ENCODE assay signal across 28 mouse cellular contexts in genomic region chr1:159865696-159866095, GRCm38 (mm10).
DNase-seq lines count a peak whose midpoint lies in the region; ATAC-seq lines count a peak whose summit lies in the region.
"Had no signal": no experiment of that assay in that cellular context is flagged by ENCODE, and none has a peak within 500 bp of the region (broad histone marks: within the 10 kb centered on the region; RNA-seq: fewer than 3 reads in every experiment).

No protein-coding gene starts in this region.

- DNase-seq in forebrain, embryonic 14.5 days (ENCODE audit: low spot score), result peak; percentile 50
- DNase-seq in midbrain, embryonic 14.5 days, result peak; percentile 43
- peak; percentile 41 for DNase-seq in R1 (ENCODE audit: low read depth, low spot score)
- DNase-seq in embryo, embryonic 11 days, result peak; percentile 42
- DNase-seq in right cerebral cortex, adult 2 months (ENCODE audit: low spot score in 2 of 2), result no peak
- DNase-seq in spleen, adult 18-20 months, result no peak
- DNase-seq: B cell, adult 2 months; cerebellum, adult 18-20 months; cerebellum, postnatal 36 days; forebrain, postnatal 0 days; gastrocnemius, postnatal 14 days; heart, adult 11 months; heart, postnatal 10 days; kidney, adult 9 months; kidney, postnatal 25 days; layer of hippocampus, postnatal 36 days; lung, adult 18-20 months; lung, postnatal 10 days; right cerebral cortex, postnatal 14 days had no signal

- no peak overlapping the region for H3K9ac ChIP-seq in forebrain, embryonic 14.5 days (ENCODE audit: low read length)
- H3K9ac ChIP-seq in forebrain, embryonic 16.5 days (replicated peaks; ENCODE audit: low read depth, low read length), result no peak overlapping the region
- no peak overlapping the region for H3K9ac ChIP-seq in midbrain, embryonic 14.5 days (replicated peaks; ENCODE audit: low read length)
- no peak overlapping the region for H3K9ac ChIP-seq in midbrain, embryonic 13.5 days (replicated peaks)
- H3K9ac ChIP-seq: forebrain, postnatal 0 days; heart, embryonic 12.5 days; hindbrain, embryonic 13.5 days; intestine, embryonic 15.5 days; limb, embryonic 13.5 days; liver, embryonic 12.5 days had no signal

- no peaks in the 10 kb centered on the region for H3K9me3 ChIP-seq in forebrain, embryonic 14.5 days (replicated peaks; ENCODE audit: control insufficient read depth, low read length)
- no peaks in the 10 kb centered on the region for H3K9me3 ChIP-seq in forebrain, embryonic 16.5 days (ENCODE audit: control insufficient read depth, low read length)
- H3K9me3 ChIP-seq in midbrain, embryonic 14.5 days (ENCODE audit: control insufficient read depth, low read length), result no peaks in the 10 kb centered on the region
- H3K9me3 ChIP-seq in midbrain, embryonic 13.5 days, result no peaks in the 10 kb centered on the region
- H3K9me3 ChIP-seq: heart, embryonic 12.5 days; hindbrain, embryonic 13.5 days; intestine, embryonic 15.5 days; limb, embryonic 13.5 days; liver, embryonic 12.5 days had no signal

- H3K4me1 ChIP-seq in forebrain, embryonic 14.5 days (ENCODE audit: control insufficient read depth, insufficient read depth, low read length), result no peaks in the 10 kb centered on the region
- H3K4me1 ChIP-seq in forebrain, embryonic 16.5 days (replicated peaks; ENCODE audit: control insufficient read depth, insufficient read depth, low read length), result no peaks in the 10 kb centered on the region
- H3K4me1 ChIP-seq in midbrain, embryonic 14.5 days (ENCODE audit: control insufficient read depth, insufficient read depth, low read length), result no peaks in the 10 kb centered on the region
- peaks cover 7% of the 10 kb centered on the region; the same call in 1 of the 2 replicates for H3K4me1 ChIP-seq in midbrain, embryonic 13.5 days (replicated peaks)
- H3K4me1 ChIP-seq: heart, embryonic 12.5 days; intestine, embryonic 15.5 days; liver, embryonic 12.5 days had no signal

- ATAC-seq in forebrain, embryonic 14.5 days, result no peak
- no peak for ATAC-seq in forebrain, embryonic 16.5 days
- ATAC-seq in midbrain, embryonic 14.5 days (ENCODE audit: low FRiP score, low TSS enrichment), result no peak
- ATAC-seq in midbrain, embryonic 13.5 days, result no peak
- ATAC-seq: forebrain, postnatal 0 days; intestine, embryonic 15.5 days; liver, embryonic 12.5 days; midbrain, embryonic 16.5 days had no signal

- no peak overlapping the region for H3K27ac ChIP-seq in forebrain, embryonic 14.5 days (ENCODE audit: low read depth, low read length)
- no peak overlapping the region for H3K27ac ChIP-seq in forebrain, embryonic 16.5 days (ENCODE audit: low read length)
- no peak overlapping the region for H3K27ac ChIP-seq in midbrain, embryonic 14.5 days (replicated peaks; ENCODE audit: low read depth, low read length)
- H3K27ac ChIP-seq in midbrain, embryonic 13.5 days, result no peak overlapping the region
- H3K27ac ChIP-seq: hindbrain, embryonic 13.5 days; intestine, embryonic 15.5 days; layer of hippocampus, adult 2 months; limb, embryonic 13.5 days; liver, embryonic 12.5 days had no signal

- no peak overlapping the region for H3K4me3 ChIP-seq in forebrain, embryonic 14.5 days (ENCODE audit: low read depth, low read length)
- no peak overlapping the region for H3K4me3 ChIP-seq in forebrain, embryonic 16.5 days (replicated peaks; ENCODE audit: low read length)
- H3K4me3 ChIP-seq in midbrain, embryonic 14.5 days (replicated peaks; ENCODE audit: low read depth, low read length), result no peak overlapping the region
- H3K4me3 ChIP-seq in midbrain, embryonic 13.5 days (replicated peaks), result no peak overlapping the region
- H3K4me3 ChIP-seq: heart, embryonic 12.5 days; hindbrain, embryonic 13.5 days; intestine, embryonic 15.5 days; layer of hippocampus, adult 2 months; limb, embryonic 13.5 days; liver, embryonic 12.5 days had no signal

- no peaks in the 10 kb centered on the region for H3K27me3 ChIP-seq in forebrain, embryonic 14.5 days (replicated peaks; ENCODE audit: control insufficient read depth, insufficient read depth, low read length)
- H3K27me3 ChIP-seq in forebrain, embryonic 16.5 days (replicated peaks; ENCODE audit: control insufficient read depth, insufficient read depth, low read length), result no peaks in the 10 kb centered on the region
- H3K27me3 ChIP-seq in midbrain, embryonic 14.5 days (ENCODE audit: control insufficient read depth, insufficient read depth, low read length), result no peaks in the 10 kb centered on the region
- peaks cover 34% of the 10 kb centered on the region for H3K27me3 ChIP-seq in midbrain, embryonic 13.5 days
- H3K27me3 ChIP-seq: heart, embryonic 12.5 days; intestine, embryonic 15.5 days; limb, embryonic 13.5 days; liver, embryonic 12.5 days had no signal

- no peak overlapping the region for H3K4me2 ChIP-seq in forebrain, embryonic 14.5 days (ENCODE audit: low read length)
- no peak overlapping the region for H3K4me2 ChIP-seq in forebrain, embryonic 16.5 days (ENCODE audit: low read length)
- H3K4me2 ChIP-seq in midbrain, embryonic 14.5 days (ENCODE audit: low read length), result no peak overlapping the region
- no peak overlapping the region for H3K4me2 ChIP-seq in midbrain, embryonic 13.5 days (replicated peaks)
- H3K4me2 ChIP-seq: heart, embryonic 12.5 days; hindbrain, embryonic 13.5 days; intestine, embryonic 15.5 days; limb, embryonic 13.5 days; liver, embryonic 12.5 days had no signal

- H3K36me3 ChIP-seq in forebrain, embryonic 14.5 days (ENCODE audit: control insufficient read depth, insufficient read depth, low read length), result no peaks in the 10 kb centered on the region
- no peaks in the 10 kb centered on the region for H3K36me3 ChIP-seq in forebrain, embryonic 16.5 days (ENCODE audit: control insufficient read depth, insufficient read depth)
- no peaks in the 10 kb centered on the region for H3K36me3 ChIP-seq in midbrain, embryonic 14.5 days (ENCODE audit: control insufficient read depth, insufficient read depth, low read length)
- H3K36me3 ChIP-seq in midbrain, embryonic 13.5 days, result no peaks in the 10 kb centered on the region
- H3K36me3 ChIP-seq: heart, embryonic 12.5 days; hindbrain, embryonic 13.5 days; intestine, embryonic 15.5 days; limb, embryonic 13.5 days; liver, embryonic 12.5 days had no signal

- 16% methylated on average over 1 of the region's 1 CpGs for WGBS in forebrain, embryonic 14.5 days
- WGBS in forebrain, embryonic 16.5 days, result 8% methylated on average over 1 of the region's 1 CpGs
- WGBS in midbrain, embryonic 14.5 days, result 8% methylated on average over 1 of the region's 1 CpGs
- WGBS in midbrain, embryonic 13.5 days, result 20% methylated on average over 1 of the region's 1 CpGs

Comparison
In these comparisons a context has a peak if more than half of its experiments do, and no peak if none do; other contexts are left out.
1. DNase-seq: peak in forebrain, embryonic 14.5 days (single experiment), midbrain, embryonic 14.5 days (single experiment), R1 (single experiment) and embryo, embryonic 11 days (single experiment); none in right cerebral cortex, adult 2 months (0 of 2) and spleen, adult 18-20 months (0 of 2).